Mouse (Mus musculus) heart, postnatal 0 days (tissue): ENCODE data around the gene Mid1. TPM values are rescaled to one million over a fixed set of nuclear protein-coding genes. Genes with fewer than 3 reads are reported as not detected.
"Not testable (repeated sequence)": the region's sequence is repeated elsewhere in the genome, so short reads cannot be mapped to it uniquely, and the experiment has no call there.

Experiments used
- ATAC-seq: fragments of 200-750 bp; cut with Nextera tagmentation; 2 replicates; pipeline ENCODE4 v1.8.0; 2017; ENCODE audit warnings: low read depth, moderate number of reproducible peaks, moderate library complexity; ENCODE audit not compliant: insufficient read depth
- DNase-seq: peaks from one replicate; pipeline ENCODE4 v3.0.0-alpha.2; 2016; ENCODE audit warnings: low spot score
- H3K27ac ChIP-seq: fragments of 300-500 bp; sonication (generic); 2 replicates; pipeline ENCODE4 v1.5.1; 2014; ENCODE audit warnings: low read depth, mild to moderate bottlenecking
- H3K27me3 ChIP-seq: fragments of 300-500 bp; sonication (generic); 2 replicates; pipeline ENCODE4 v1.6.1; 2014; ENCODE audit warnings: low read length, mixed read lengths; ENCODE audit not compliant: control insufficient read depth, insufficient read depth
- H3K36me3 ChIP-seq: fragments of 300-500 bp; sonication (generic); replicated peaks from 2 replicates; pipeline ENCODE4 v1.6.1; 2014; ENCODE audit warnings: low read length, mixed read lengths; ENCODE audit not compliant: control insufficient read depth, insufficient read depth
- H3K4me1 ChIP-seq: fragments of 300-500 bp; sonication (generic); 2 replicates; pipeline ENCODE4 v1.6.1; 2014; ENCODE audit warnings: antibody characterized with exemption; ENCODE audit not compliant: control insufficient read depth, insufficient read depth
- H3K4me2 ChIP-seq: fragments of 300-500 bp; sonication (generic); 2 replicates; pipeline ENCODE4 v1.6.1; 2014; ENCODE audit warnings: low read depth, mild to moderate bottlenecking, low read length, moderate library complexity
- H3K4me3 ChIP-seq: fragments of 300-500 bp; sonication (generic); 2 replicates; pipeline ENCODE4 v1.5.1; 2014; ENCODE audit warnings: low read depth, low read length
- H3K9ac ChIP-seq: fragments of 300-500 bp; sonication (generic); replicated peaks from 2 replicates; pipeline ENCODE4 v1.6.1; 2014; ENCODE audit warnings: low read depth, low read length, mixed read lengths
- H3K9me3 ChIP-seq: fragments of 300-500 bp; sonication (generic); replicated peaks from 2 replicates; pipeline ENCODE4 v1.6.1; 2016; ENCODE audit warnings: low read length; ENCODE audit not compliant: control insufficient read depth
- WGBS: fragments of 180-500 bp; shearing (Covaris S2); extraction: QIAGEN DNeasy Blood & Tissue Kit; methylation state at CpG from one replicate; pipeline ENCODE4 v1.1.7; 2014; 5-methylcytosine and 5-hydroxymethylcytosine counted together
- polyA plus RNA-seq: library from polyadenylated mRNA; unstranded; fragments of >200 nt; fragmentation: Nextera tagmentation; extraction: Ambion mirVana; gene quantifications from 2 replicates; pipeline ENCODE4 v1.2.1, GENCODE M21; 2015
- total RNA-seq: library from RNA; depleted of rRNA; stranded (reverse); fragments of >200 nt; gene quantifications from 2 replicates; pipeline ENCODE4 v1.2.3, GENCODE M21; 2014; ENCODE audit warnings: low replicate concordance

The Mid1 gene
- total and polyA plus RNA-seq, 2 experiments from 2014 or later = 2.8 to 10.6 TPM

- H3K36me3 ChIP-seq, H3K27ac ChIP-seq, H3K27me3 ChIP-seq, ATAC-seq, H3K9ac ChIP-seq, H3K4me1 ChIP-seq, DNase-seq: not testable (repeated sequence)
- Histone ChIP-seq H3K9me3 (peaks cover 19% of the 10 kb centered on the region), H3K4me2 (peak overlapping the region; percentile 32; the same call in 1 of the 2 replicates), H3K4me3 (peak overlapping the region; percentile 47; the same call in 1 of the 2 replicates)
- 60% methylated on average over 4 of the region's 4 CpGs for WGBS
These were observed 313.7 kb downstream of the Mid1 start for GRCm38 (mm10) chrX:169998559-169999219.

- H3K9ac ChIP-seq, H3K27ac ChIP-seq, H3K4me2 ChIP-seq, H3K4me3 ChIP-seq, H3K4me1 ChIP-seq, H3K27me3 ChIP-seq, ATAC-seq, H3K36me3 ChIP-seq: not testable (repeated sequence)
- WGBS = 51% methylated on average over 11 of the region's 11 CpGs
- H3K9me3 ChIP-seq = peaks cover 19% of the 10 kb centered on the region
- peak; percentile 13 for DNase-seq
These were observed 314.4 kb downstream of the Mid1 start for GRCm38 (mm10) chrX:169999226-169999883.

GRCm38 (mm10) chrX:169999912-170000641 lies 315.1 kb downstream of the Mid1 start:
- not testable (repeated sequence) for ATAC-seq, H3K4me3 ChIP-seq, DNase-seq, H3K27ac ChIP-seq, H3K4me2 ChIP-seq, H3K4me1 ChIP-seq, H3K27me3 ChIP-seq, H3K36me3 ChIP-seq, H3K9ac ChIP-seq
- WGBS = 74% methylated on average over 3 of the region's 3 CpGs
- peaks cover 14% of the 10 kb centered on the region for H3K9me3 ChIP-seq

GRCm38 (mm10) chrX:170000642-170001387 lies 315.8 kb downstream of the Mid1 start:
- DNase-seq = peak; percentile 4
- not testable (repeated sequence) for H3K27ac ChIP-seq, H3K9ac ChIP-seq, ATAC-seq, H3K4me3 ChIP-seq, H3K4me2 ChIP-seq, H3K4me1 ChIP-seq, H3K27me3 ChIP-seq, H3K36me3 ChIP-seq
- WGBS = 53% methylated on average over 6 of the region's 6 CpGs
- H3K9me3 ChIP-seq = peaks cover 10% of the 10 kb centered on the region

GRCm38 (mm10) chrX:170001388-170001695 lies 316.3 kb downstream of the Mid1 start:
- ATAC-seq, DNase-seq, H3K27ac ChIP-seq, H3K9ac ChIP-seq, H3K4me1 ChIP-seq, H3K36me3 ChIP-seq, H3K27me3 ChIP-seq, H3K4me2 ChIP-seq, H3K4me3 ChIP-seq: not testable (repeated sequence)
- H3K9me3 ChIP-seq = peaks cover 10% of the 10 kb centered on the region
- 59% methylated on average over 10 of the region's 12 CpGs for WGBS

GRCm38 (mm10) chrX:170002510-170003197 lies 317.7 kb downstream of the Mid1 start:
- not testable (repeated sequence) for H3K27me3 ChIP-seq, H3K4me2 ChIP-seq, H3K4me1 ChIP-seq, H3K9ac ChIP-seq, H3K4me3 ChIP-seq, H3K27ac ChIP-seq, H3K36me3 ChIP-seq, ATAC-seq, DNase-seq
- H3K9me3 ChIP-seq = peaks cover 18% of the 10 kb centered on the region
- WGBS = 40% methylated on average over 10 of the region's 18 CpGs

- not testable (repeated sequence) for H3K27ac ChIP-seq, H3K4me1 ChIP-seq, H3K27me3 ChIP-seq, H3K4me2 ChIP-seq, H3K4me3 ChIP-seq, ATAC-seq, H3K9ac ChIP-seq, DNase-seq, H3K36me3 ChIP-seq
- 28% methylated on average over 1 of the region's 1 CpGs for WGBS
- H3K9me3 ChIP-seq = peaks cover 23% of the 10 kb centered on the region
These were observed 318.5 kb downstream of the Mid1 start for GRCm38 (mm10) chrX:170003536-170003935.

- peaks cover 25% of the 10 kb centered on the region for H3K9me3 ChIP-seq
- 53% methylated on average over 2 of the region's 2 CpGs for WGBS
- H3K36me3 ChIP-seq, H3K4me3 ChIP-seq, H3K27ac ChIP-seq, DNase-seq, H3K9ac ChIP-seq, H3K4me1 ChIP-seq, ATAC-seq, H3K27me3 ChIP-seq, H3K4me2 ChIP-seq: not testable (repeated sequence)
These were observed 319.2 kb downstream of the Mid1 start for GRCm38 (mm10) chrX:170004236-170004635.
